Mouse (Mus musculus) stomach, embryonic 15.5 days (tissue): Measurements from ENCODE around the gene Cd3d. TPM values are rescaled to one million over a fixed set of nuclear protein-coding genes. Genes with fewer than 3 reads are reported as not detected.
"Not testable (repeated sequence)": the region's sequence is repeated elsewhere in the genome, so short reads cannot be mapped to it uniquely, and the experiment has no call there.

Source experiments
- ATAC-seq: fragments of 200-750 bp; cut with Nextera tagmentation; 2 replicates; pipeline ENCODE4 v1.8.0; 2017; ENCODE audit warnings: low read depth, moderate number of reproducible peaks, moderate TSS enrichment; ENCODE audit not compliant: insufficient read depth, low FRiP score
- H3K27ac ChIP-seq: fragments of 300-500 bp; sonication (generic); 2 replicates; pipeline ENCODE4 v1.5.1; 2015; ENCODE audit warnings: mild to moderate bottlenecking, inconsistent platforms
- H3K27me3 ChIP-seq: fragments of 300-500 bp; sonication (generic); replicated peaks from 2 replicates; pipeline ENCODE4 v1.6.1; 2015; ENCODE audit warnings: inconsistent platforms
- H3K36me3 ChIP-seq: fragments of 300-500 bp; sonication (generic); 2 replicates; pipeline ENCODE4 v1.6.1; 2015; ENCODE audit warnings: inconsistent platforms
- H3K4me1 ChIP-seq: fragments of 300-500 bp; sonication (generic); 2 replicates; pipeline ENCODE4 v1.6.1; 2015; ENCODE audit warnings: inconsistent platforms
- H3K4me2 ChIP-seq: fragments of 300-500 bp; sonication (generic); 2 replicates; pipeline ENCODE4 v1.6.1; 2015; ENCODE audit warnings: mild to moderate bottlenecking, inconsistent platforms
- H3K4me3 ChIP-seq: fragments of 300-500 bp; sonication (generic); replicated peaks from 2 replicates; pipeline ENCODE4 v1.5.1; 2015; ENCODE audit warnings: inconsistent platforms
- H3K9ac ChIP-seq: fragments of 300-500 bp; sonication (generic); 2 replicates; pipeline ENCODE4 v1.6.1; 2015; ENCODE audit warnings: inconsistent platforms
- H3K9me3 ChIP-seq: fragments of 300-500 bp; sonication (generic); 2 replicates; pipeline ENCODE4 v1.6.1; 2016; ENCODE audit warnings: inconsistent platforms
- WGBS: fragments of 180-500 bp; shearing (Covaris S2); methylation state at CpG from one replicate; pipeline ENCODE4 v1.1.7; 2015; 5-methylcytosine and 5-hydroxymethylcytosine counted together
- polyA plus RNA-seq: library from polyadenylated mRNA; unstranded; fragments of >200 nt; fragmentation: Nextera tagmentation; extraction: Ambion mirVana; gene quantifications from 2 replicates; pipeline ENCODE4 v1.2.1, GENCODE M21; 2015

Gene Cd3d
- 0.10 TPM in 1 of 2 replicates, not detected in the other for polyA plus RNA-seq

DNA sequence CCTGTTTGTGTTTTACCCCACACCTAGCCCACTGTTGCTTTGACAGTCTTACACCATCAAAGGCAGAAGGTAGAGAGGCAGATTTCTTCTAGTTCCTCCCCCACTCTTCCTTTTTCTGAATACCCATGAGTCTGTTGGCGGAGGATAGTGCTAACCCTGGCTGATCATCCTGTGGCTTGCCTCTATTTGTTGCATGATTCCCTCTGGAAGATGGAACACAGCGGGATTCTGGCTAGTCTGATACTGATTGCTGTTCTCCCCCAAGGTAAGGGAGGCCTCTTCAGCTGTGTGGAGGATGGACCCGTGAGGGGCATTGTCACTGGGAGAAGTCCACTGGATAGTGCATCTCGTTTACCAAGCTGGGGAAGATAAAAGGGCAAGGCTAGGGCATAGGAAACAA, at the start of gene Cd3d:
Cd3d (plus strand) TSS at position 111 of the 400 bp plus-strand sequence.
- Histone ChIP-seq H3K4me2 (no peak within 1 kb of the TSS), H3K9ac (no peak within 1 kb of the TSS), H3K27ac (no peak within 1 kb of the TSS), H3K36me3 (no peaks in the 10 kb centered on the region), H3K9me3 (no peaks in the 10 kb centered on the region), H3K27me3 (no peaks in the 10 kb centered on the region), H3K4me3 (no peak within 1 kb of the TSS), H3K4me1 (no peaks in the 10 kb centered on the region)
- ATAC-seq = no peak
- WGBS = 73% methylated on average over 4 of the region's 4 CpGs

DNA sequence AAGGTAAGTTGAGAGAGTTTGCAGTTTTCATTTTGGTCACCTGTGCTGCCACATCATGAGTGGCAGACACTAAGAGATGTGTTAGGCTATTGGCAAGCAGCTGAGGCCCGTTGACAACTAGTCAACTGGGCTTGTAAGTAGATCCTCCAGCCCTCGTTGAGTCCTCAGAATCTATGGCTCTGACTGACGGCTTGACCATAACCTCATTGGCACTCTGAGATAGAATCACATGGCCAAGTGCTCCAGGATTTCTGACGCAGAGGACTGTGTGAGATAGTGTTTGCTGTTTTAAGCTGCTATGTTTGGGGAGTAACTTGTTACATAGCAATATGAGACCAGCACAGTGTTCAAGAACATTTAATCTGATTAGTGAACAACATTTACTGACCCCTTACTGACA, 39.8 kb upstream of the Cd3d start:
- no peaks in the 10 kb centered on the region for H3K4me1 ChIP-seq
- ATAC-seq = no peak
- no peak overlapping the region for H3K27ac ChIP-seq
- no peaks in the 10 kb centered on the region for H3K27me3 ChIP-seq
- no peak overlapping the region for H3K9ac ChIP-seq
- peaks cover 47% of the 10 kb centered on the region for H3K36me3 ChIP-seq
- no peak overlapping the region for H3K4me3 ChIP-seq
- 86% methylated on average over 4 of the region's 4 CpGs for WGBS
- no peaks in the 10 kb centered on the region for H3K9me3 ChIP-seq
- H3K4me2 ChIP-seq = no peak overlapping the region

DNA sequence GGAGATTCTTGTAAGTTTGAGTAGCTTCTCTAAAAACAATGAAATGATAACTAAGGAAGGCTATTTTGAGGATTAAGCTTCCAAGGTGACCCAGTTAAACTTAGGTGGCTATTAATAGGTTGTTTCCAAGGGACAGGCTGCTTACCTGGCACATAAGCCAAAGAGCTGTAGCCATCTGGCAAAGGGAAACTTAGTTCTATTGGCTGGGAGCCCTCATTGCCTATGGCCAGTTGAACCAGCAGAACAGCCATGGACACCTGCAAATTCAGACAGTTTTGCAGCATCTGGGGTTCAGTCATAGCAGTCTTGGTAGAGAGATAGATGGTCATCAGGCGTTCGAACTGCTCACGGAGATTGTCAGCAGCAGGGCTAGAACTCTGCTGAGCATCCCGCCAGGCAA, 39.2 kb upstream of the Cd3d start:
- no peak overlapping the region for H3K4me2 ChIP-seq
- H3K36me3 ChIP-seq = peaks cover 47% of the 10 kb centered on the region
- no peaks in the 10 kb centered on the region for H3K9me3 ChIP-seq
- H3K9ac ChIP-seq = no peak overlapping the region
- no peaks in the 10 kb centered on the region for H3K27me3 ChIP-seq
- H3K27ac ChIP-seq = no peak overlapping the region
- no peaks in the 10 kb centered on the region for H3K4me1 ChIP-seq
- ATAC-seq = no peak
- 94% methylated on average over 4 of the region's 4 CpGs for WGBS
- no peak overlapping the region for H3K4me3 ChIP-seq

DNA sequence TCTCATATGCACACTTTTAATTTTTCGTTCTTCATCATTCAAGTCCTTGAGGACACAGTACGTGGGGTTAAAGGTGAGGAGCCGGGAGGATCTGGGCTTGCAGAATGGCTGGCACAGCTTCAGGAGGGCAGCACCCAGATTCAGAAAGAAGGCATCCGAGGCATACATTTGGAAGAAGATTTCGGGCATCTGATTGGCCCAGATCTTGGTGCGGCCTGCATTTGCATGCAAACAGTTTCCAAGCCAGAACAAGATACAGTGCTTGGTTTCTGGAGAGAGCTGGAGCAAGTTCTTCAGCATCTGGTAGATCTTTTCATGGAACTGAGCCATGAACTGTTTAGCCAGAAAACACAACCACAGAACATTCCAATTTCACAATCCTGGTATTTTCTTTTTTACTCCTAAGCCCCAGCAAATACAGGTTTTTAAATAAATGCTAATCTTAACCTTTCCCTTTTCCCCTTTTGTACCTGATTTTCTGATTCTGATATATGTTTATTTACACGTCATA, 35.3 kb upstream of the Cd3d start:
- Histone ChIP-seq H3K4me3 (no peak overlapping the region), H3K27ac (no peak overlapping the region), H3K27me3 (no peaks in the 10 kb centered on the region), H3K4me2 (no peak overlapping the region), H3K36me3 (peaks cover 53% of the 10 kb centered on the region), H3K9ac (no peak overlapping the region), H3K9me3 (no peaks in the 10 kb centered on the region), H3K4me1 (no peaks in the 10 kb centered on the region)
- ATAC-seq = no peak
- 91% methylated on average over 7 of the region's 7 CpGs for WGBS

- no peak overlapping the region for H3K4me3 ChIP-seq
- no peak overlapping the region for H3K9ac ChIP-seq
- no peak for ATAC-seq
- 89% methylated on average over 5 of the region's 5 CpGs for WGBS
- H3K27ac ChIP-seq = no peak overlapping the region
- no peaks in the 10 kb centered on the region for H3K4me1 ChIP-seq
- H3K27me3 ChIP-seq = no peaks in the 10 kb centered on the region
- H3K9me3 ChIP-seq = no peaks in the 10 kb centered on the region
- peaks cover 48% of the 10 kb centered on the region for H3K36me3 ChIP-seq
- no peak overlapping the region for H3K4me2 ChIP-seq
Observed at GRCm38 (mm10) chr9:44947836-44948235, 33.8 kb upstream of the Cd3d start.

GRCm38 (mm10) chr9:44954432-44954831, 27.2 kb upstream of the Cd3d start:
- Histone ChIP-seq H3K27me3 (no peaks in the 10 kb centered on the region), H3K36me3 (peaks cover 19% of the 10 kb centered on the region), H3K4me2 (no peak overlapping the region), H3K4me1 (no peaks in the 10 kb centered on the region), H3K9me3 (no peaks in the 10 kb centered on the region), H3K27ac (no peak overlapping the region), H3K9ac (no peak overlapping the region), H3K4me3 (no peak overlapping the region)
- no peak for ATAC-seq
- WGBS = 87% methylated on average over 3 of the region's 3 CpGs

- Histone ChIP-seq H3K36me3 (peaks cover 8% of the 10 kb centered on the region; the same call in 1 of the 2 replicates), H3K9me3 (no peaks in the 10 kb centered on the region), H3K4me3 (peak within 1 kb of the TSS; percentile 94), H3K4me2 (peak within 1 kb of the TSS; percentile 80), H3K27ac (peak within 1 kb of the TSS; percentile 62), H3K4me1 (peaks cover 11% of the 10 kb centered on the region), H3K9ac (peak within 1 kb of the TSS; percentile 71; the same call in 1 of the 2 replicates), H3K27me3 (no peaks in the 10 kb centered on the region; the same call in 1 of the 2 replicates)
- WGBS = under 1% methylated on average over 39 of the region's 39 CpGs
- ATAC-seq = peak; percentile 96
Observed at GRCm38 (mm10) chr9:44965126-44965832, 16.3 kb upstream of the Cd3d start, which contains the start of gene Ube4a. TSS of gene Ube4a (minus strand) at chr9:44965600.

GRCm38 (mm10) chr9:44965833-44966466, 15.6 kb upstream of the Cd3d start:
- whole genome bisulfite sequencing = 12% methylated on average over 10 of the region's 10 CpGs
- Histone ChIP-seq H3K27ac (peak overlapping the region; percentile 49; the same call in 1 of the 2 replicates), H3K4me1 (peaks cover 11% of the 10 kb centered on the region), H3K4me2 (peak overlapping the region; percentile 80), H3K36me3 (peaks cover 3% of the 10 kb centered on the region; the same call in 1 of the 2 replicates), H3K4me3 (peak overlapping the region; percentile 94), H3K27me3 (no peaks in the 10 kb centered on the region; the same call in 1 of the 2 replicates), H3K9me3 (no peaks in the 10 kb centered on the region), H3K9ac (no peak overlapping the region; the same call in 1 of the 2 replicates)
- ATAC-seq = no peak

DNA sequence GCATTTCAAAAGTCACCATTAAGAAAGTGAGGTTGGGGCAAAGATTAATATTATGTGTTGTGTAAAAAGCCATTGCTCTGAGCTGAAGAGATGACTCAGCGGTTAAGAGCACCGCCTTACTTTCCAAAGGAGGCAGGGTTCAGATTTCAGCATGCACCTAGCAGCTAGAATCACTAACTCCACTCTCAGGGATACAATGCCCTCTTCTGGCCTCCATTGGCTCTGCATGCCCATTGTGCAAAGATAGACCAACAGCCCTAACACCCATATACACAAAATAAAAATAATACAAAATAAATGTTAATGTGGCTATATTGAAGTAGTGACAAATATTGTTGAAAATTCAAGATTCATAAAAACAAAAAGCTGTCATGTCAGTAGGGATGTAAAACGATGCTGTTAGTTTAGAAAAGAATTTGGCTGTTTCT, 14.8 kb upstream of the Cd3d start:
- H3K27ac ChIP-seq = no peak overlapping the region
- WGBS = 28% methylated on average over 3 of the region's 3 CpGs
- no peak overlapping the region for H3K4me2 ChIP-seq
- peak; percentile 54; the same call in 1 of the 2 replicates for ATAC-seq
- no peaks in the 10 kb centered on the region for H3K9me3 ChIP-seq
- H3K27me3 ChIP-seq = no peaks in the 10 kb centered on the region; the same call in 1 of the 2 replicates
- H3K36me3 ChIP-seq = no peaks in the 10 kb centered on the region
- no peak overlapping the region for H3K9ac ChIP-seq
- H3K4me3 ChIP-seq = no peak overlapping the region
- H3K4me1 ChIP-seq = peaks cover 11% of the 10 kb centered on the region

GRCm38 (mm10) chr9:44967763-44968162, 13.8 kb upstream of the Cd3d start:
- H3K4me1 ChIP-seq = peaks cover 11% of the 10 kb centered on the region
- not testable (repeated sequence) for ATAC-seq, H3K36me3 ChIP-seq, H3K27me3 ChIP-seq, H3K27ac ChIP-seq, H3K4me3 ChIP-seq, H3K9me3 ChIP-seq, H3K4me2 ChIP-seq, H3K9ac ChIP-seq
- 76% methylated on average over 5 of the region's 5 CpGs for WGBS

DNA sequence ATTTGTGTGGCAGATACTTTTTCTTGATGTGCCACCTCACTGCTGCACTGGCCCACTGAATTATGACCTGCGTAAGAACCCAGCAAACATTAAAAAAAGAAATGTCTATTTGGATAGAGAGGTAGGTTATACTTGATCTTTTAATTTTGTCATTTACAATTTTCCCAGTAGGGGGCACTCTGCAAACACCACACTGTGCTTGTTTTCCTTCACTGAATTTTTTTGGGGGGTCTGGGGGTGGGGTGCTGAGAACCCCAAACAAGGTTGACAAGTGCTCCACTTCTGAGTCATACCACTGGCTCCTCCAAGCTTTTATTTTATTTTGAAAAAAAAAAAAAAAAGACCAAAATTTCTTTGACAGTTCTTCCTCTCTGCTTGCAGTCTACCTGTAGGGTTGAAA, 12.1 kb upstream of the Cd3d start:
- H3K4me1 ChIP-seq = peaks cover 7% of the 10 kb centered on the region
- no peak for ATAC-seq
- 61% methylated on average over 1 of the region's 1 CpGs for WGBS

DNA sequence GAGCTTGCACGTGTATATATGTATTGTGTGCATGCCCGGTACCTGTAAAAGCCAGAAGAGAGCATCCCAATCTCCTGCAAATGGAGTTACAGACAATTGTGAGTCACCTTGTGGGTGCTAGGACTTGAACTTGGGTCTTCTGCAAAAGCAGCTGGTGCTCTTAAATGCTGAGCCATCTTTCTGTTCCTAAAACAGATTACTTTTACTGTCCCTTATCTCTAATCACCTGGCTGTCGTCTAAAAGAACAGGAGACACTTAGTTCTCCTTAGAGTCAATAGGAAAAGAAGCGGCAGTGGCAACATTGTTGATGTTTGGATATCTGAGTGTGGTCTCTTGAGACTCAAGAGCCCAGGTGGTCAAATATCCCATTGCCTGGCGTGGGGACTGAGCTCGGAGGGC, 3.8 kb upstream of the Cd3d start:
- H3K27ac ChIP-seq = no peak overlapping the region
- H3K4me2 ChIP-seq = no peak overlapping the region
- H3K4me3 ChIP-seq = no peak overlapping the region
- no peaks in the 10 kb centered on the region for H3K4me1 ChIP-seq
- ATAC-seq = no peak
- H3K36me3 ChIP-seq = no peaks in the 10 kb centered on the region
- no peaks in the 10 kb centered on the region; the same call in 1 of the 2 replicates for H3K27me3 ChIP-seq
- no peaks in the 10 kb centered on the region for H3K9me3 ChIP-seq
- no peak overlapping the region for H3K9ac ChIP-seq
- WGBS = 71% methylated on average over 6 of the region's 6 CpGs

More for the DNA sequence above, 12.1 kb upstream of the Cd3d start:
- Histone ChIP-seq H3K36me3 (no peaks in the 10 kb centered on the region), H3K9me3 (no peaks in the 10 kb centered on the region), H3K27ac (no peak overlapping the region), H3K4me3 (no peak overlapping the region), H3K27me3 (no peaks in the 10 kb centered on the region; the same call in 1 of the 2 replicates), H3K9ac (no peak overlapping the region), H3K4me2 (no peak overlapping the region)
